Mouse (Mus musculus) cerebellum, postnatal 36 days (tissue): Measurements from ENCODE around the gene Slc4a8.
"Not testable (repeated sequence)": the region's sequence is repeated elsewhere in the genome, so short reads cannot be mapped to it uniquely, and the experiment has no call there.

Experiments used
- DNase-seq, 2 experiments: peaks; one replicate each; pipeline ENCODE4 v3.0.0; 2021 to 2022; ENCODE audit warnings: mixed read lengths in 2 of 2

The Slc4a8 gene

GRCm38 (mm10) chr15:100775189-100776166 is 13.9 kb downstream of the Slc4a8 start:
- no peak for DNase-seq

GRCm38 (mm10) chr15:100776424-100776823 is 14.9 kb downstream of the Slc4a8 start:
- DNase-seq = no peak

GRCm38 (mm10) chr15:100777020-100778016 is 15.8 kb downstream of the Slc4a8 start:
- peak in 1 of 2 experiments; percentile 12 for DNase-seq

GRCm38 (mm10) chr15:100779896-100780295 is 18.3 kb downstream of the Slc4a8 start:
- no peak for DNase-seq

- DNase-seq = no peak
Measured at GRCm38 (mm10) chr15:100783244-100783987, 21.9 kb downstream of the Slc4a8 start.

- DNase-seq = no peak
Measured at GRCm38 (mm10) chr15:100790219-100790618, 28.7 kb downstream of the Slc4a8 start.

- no peak for DNase-seq
Measured at GRCm38 (mm10) chr15:100792324-100792723, 30.8 kb downstream of the Slc4a8 start.

- no peak for DNase-seq
Measured at GRCm38 (mm10) chr15:100800914-100801313, 39.4 kb downstream of the Slc4a8 start.

- DNase-seq = no peak
Measured at GRCm38 (mm10) chr15:100808062-100808461, 46.5 kb downstream of the Slc4a8 start.

GRCm38 (mm10) chr15:100808484-100808883 is 46.9 kb downstream of the Slc4a8 start:
- no peak for DNase-seq

- no peak for DNase-seq
Measured at GRCm38 (mm10) chr15:100810243-100810642, 48.7 kb downstream of the Slc4a8 start.

- DNase-seq = no peak
Measured at GRCm38 (mm10) chr15:100813501-100813900, 52.0 kb downstream of the Slc4a8 start.

- DNase-seq = peak; percentile 27 to 46
Measured at GRCm38 (mm10) chr15:100814066-100814465, 52.5 kb downstream of the Slc4a8 start.

- DNase-seq = no peak
Measured at GRCm38 (mm10) chr15:100815310-100815709, 53.8 kb downstream of the Slc4a8 start.

- no peak for DNase-seq
Measured at GRCm38 (mm10) chr15:100818860-100819259, 57.3 kb downstream of the Slc4a8 start.

- no peak for DNase-seq
Measured at GRCm38 (mm10) chr15:100821824-100822223, 60.3 kb downstream of the Slc4a8 start.

GRCm38 (mm10) chr15:100822370-100822769 is 60.8 kb downstream of the Slc4a8 start:
- DNase-seq = not testable (repeated sequence)

- peak; percentile 10 to 25 for DNase-seq
Measured at GRCm38 (mm10) chr15:100825249-100825856, 63.8 kb downstream of the Slc4a8 start.

GRCm38 (mm10) chr15:100826076-100826475 is 64.5 kb downstream of the Slc4a8 start:
- no peak for DNase-seq

- DNase-seq = no peak
Measured at GRCm38 (mm10) chr15:100829775-100830174, 68.2 kb downstream of the Slc4a8 start.

GRCm38 (mm10) chr15:100830682-100831081 is 69.1 kb downstream of the Slc4a8 start:
- DNase-seq = no peak

- DNase-seq = no peak
Measured at GRCm38 (mm10) chr15:100832144-100832543, 70.6 kb downstream of the Slc4a8 start.
